Mouse (Mus musculus) spleen, adult 2 months (tissue): Measurements from ENCODE around the gene Ttll4.

Experiments used
- CTCF ChIP-seq: fragments of 200-500 bp; IDR thresholded peaks from 2 replicates; pipeline ENCODE4 v1.5.1; 2011; ENCODE audit warnings: mild to moderate bottlenecking, inconsistent platforms; ENCODE audit not compliant: insufficient read depth, insufficient read length, insufficient replicate concordance; ENCODE audit errors: extremely low read depth
- POLR2A ChIP-seq: fragments of 200-500 bp; IDR thresholded peaks from 2 replicates; pipeline ENCODE4 v1.6.1; 2011; ENCODE audit warnings: low read depth, low read length, inconsistent platforms

- no peak for TF ChIP-seq CTCF
- no peak for TF ChIP-seq POLR2A
These were observed 28.8 kb upstream of the Ttll4 start for GRCm38 (mm10) chr1:74632734-74633133.
